Mouse (Mus musculus): Measurements from ENCODE around the gene Kantr. TPM values are rescaled to one million over a fixed set of nuclear protein-coding genes. Genes with fewer than 3 reads are reported as not detected.
A peak's percentile ranks its signal among the peaks of the same experiment; 100 is the strongest.
"Not testable (repeated sequence)": the region's sequence is repeated elsewhere in the genome, so short reads cannot be mapped to it uniquely, and the experiment has no call there.

The Kantr gene
- polyA plus RNA-seq, 1 experiment from 2014 or later: 20.8 TPM

DNA sequence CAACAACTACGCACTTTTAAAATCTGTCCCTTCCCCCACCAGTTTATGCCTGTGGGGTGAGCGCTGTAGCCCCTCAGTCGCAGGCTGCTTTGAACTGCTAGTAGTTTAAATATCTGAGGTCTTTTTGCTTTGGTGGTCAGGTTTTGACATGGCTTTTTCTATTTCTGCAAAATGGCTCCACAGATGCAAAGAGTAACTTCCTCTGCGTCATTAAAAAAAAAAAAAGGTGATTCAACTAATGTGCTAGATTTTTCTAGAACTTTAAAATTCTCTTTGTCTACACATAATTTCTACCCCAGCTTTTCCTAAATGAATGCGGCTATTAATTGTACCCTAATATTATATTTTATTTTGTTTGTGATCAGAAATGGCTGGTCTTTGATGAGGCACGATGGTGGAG, 15.6 kb upstream of the Kantr start:
- peak overlapping the region; percentile 20 for H3K4me3 ChIP-seq (ENCODE audit: low read depth, low read length)
- peaks cover 14% of the 10 kb centered on the region for H3K27me3 ChIP-seq (ENCODE audit: control insufficient read depth, insufficient read depth, low read length)
- peak overlapping the region; percentile 65; the same call in 1 of the 2 replicates for H3K27ac ChIP-seq (replicated peaks; ENCODE audit: low read depth, low read length)
- DNase-seq (ENCODE audit: low spot score) (no peak), ATAC-seq (replicated peaks; ENCODE audit: insufficient number of reproducible peaks, low FRiP score, low TSS enrichment, low read depth) (no peak)
- H3K9ac ChIP-seq (replicated peaks; ENCODE audit: low read length): peak overlapping the region; percentile 48; the same call in 1 of the 2 replicates
- no peaks in the 10 kb centered on the region for H3K9me3 ChIP-seq (replicated peaks; ENCODE audit: control insufficient read depth, low read length)
- 22% methylated on average over 6 of the region's 6 CpGs for WGBS
- H3K4me1 ChIP-seq (ENCODE audit: control insufficient read depth, insufficient read depth, low read length): no peaks in the 10 kb centered on the region
- peak overlapping the region; percentile 36; the same call in 1 of the 2 replicates for H3K4me2 ChIP-seq (ENCODE audit: low read depth, low read length)
- no peaks in the 10 kb centered on the region; the same call in 1 of the 2 replicates for H3K36me3 ChIP-seq (replicated peaks; ENCODE audit: control insufficient read depth, insufficient read depth, low read depth, low read length)

DNA sequence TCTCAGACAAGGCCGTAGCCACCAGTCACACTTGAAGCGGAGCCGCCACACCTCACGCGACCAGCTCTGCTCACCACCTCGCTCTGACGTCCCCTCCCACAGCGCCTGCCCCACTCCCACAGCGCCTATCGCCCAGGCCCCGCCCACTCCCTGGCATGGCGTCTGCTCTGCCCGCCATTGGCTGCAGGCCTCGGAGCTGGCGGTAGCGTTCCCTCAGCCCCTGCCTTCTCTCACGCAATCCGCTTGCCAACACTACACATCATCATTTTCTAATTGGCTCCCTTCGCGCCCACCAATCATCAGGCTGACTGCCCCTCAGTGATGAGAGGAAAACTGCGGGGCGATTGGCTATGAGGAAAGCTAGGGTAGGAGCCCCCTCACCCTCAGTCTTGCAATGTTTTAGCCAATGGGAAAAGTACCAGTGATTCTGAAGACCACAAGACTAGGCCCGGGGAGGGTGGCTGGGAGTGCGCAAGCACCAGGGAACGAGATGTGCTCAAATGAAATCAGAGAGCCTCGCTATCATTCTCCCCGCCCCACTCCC, 15.1 kb upstream of the Kantr start, which contains the start of gene Tspyl2:
Tspyl2 (minus strand) TSS at position 68 of the 544 bp plus-strand sequence.
- H3K4me3 ChIP-seq (ENCODE audit: low read depth, low read length): peak within 1 kb of the TSS; percentile 57
- peak within 1 kb of the TSS; percentile 69 for H3K9ac ChIP-seq (replicated peaks; ENCODE audit: low read length)
- DNase-seq (ENCODE audit: low spot score): peak; percentile 92
- H3K4me1 ChIP-seq (ENCODE audit: control insufficient read depth, insufficient read depth, low read length): no peaks in the 10 kb centered on the region
- H3K27ac ChIP-seq (replicated peaks; ENCODE audit: low read depth, low read length): peak within 1 kb of the TSS; percentile 65; the same call in 1 of the 2 replicates
- 15% methylated on average over 23 of the region's 27 CpGs for WGBS
- H3K9me3 ChIP-seq (replicated peaks; ENCODE audit: control insufficient read depth, low read length): no peaks in the 10 kb centered on the region
- peak within 1 kb of the TSS; percentile 36 for H3K4me2 ChIP-seq (ENCODE audit: low read depth, low read length)
- ATAC-seq (replicated peaks; ENCODE audit: insufficient number of reproducible peaks, low FRiP score, low TSS enrichment, low read depth): peak; percentile 98
- H3K36me3 ChIP-seq (replicated peaks; ENCODE audit: control insufficient read depth, insufficient read depth, low read depth, low read length): no peaks in the 10 kb centered on the region; the same call in 1 of the 2 replicates
- peaks cover 14% of the 10 kb centered on the region for H3K27me3 ChIP-seq (ENCODE audit: control insufficient read depth, insufficient read depth, low read length)

DNA sequence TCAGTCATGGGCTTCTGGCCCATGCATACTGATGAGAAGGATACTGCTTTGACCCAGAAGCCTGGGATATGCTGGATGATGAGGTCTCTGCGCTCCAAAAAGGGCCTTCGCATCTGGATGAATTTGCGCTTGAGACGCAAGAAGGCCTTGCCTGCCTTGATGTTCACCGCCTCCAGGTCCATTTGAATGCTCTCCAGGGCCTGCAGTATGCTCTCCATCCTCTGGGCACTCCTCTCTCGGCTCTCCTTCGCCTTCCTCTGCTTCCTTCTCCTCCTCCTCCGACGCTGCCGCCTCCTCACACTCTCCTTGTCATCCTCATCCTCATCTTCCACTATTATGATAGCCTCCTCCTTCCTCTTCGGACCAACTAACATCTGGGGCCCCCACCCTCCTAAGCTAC, 14.2 kb upstream of the Kantr start:
- H3K9me3 ChIP-seq (replicated peaks; ENCODE audit: control insufficient read depth, low read length): no peaks in the 10 kb centered on the region
- no peaks in the 10 kb centered on the region; the same call in 1 of the 2 replicates for H3K36me3 ChIP-seq (replicated peaks; ENCODE audit: control insufficient read depth, insufficient read depth, low read depth, low read length)
- peak overlapping the region; percentile 69 for H3K9ac ChIP-seq (replicated peaks; ENCODE audit: low read length)
- no peak for ATAC-seq (replicated peaks; ENCODE audit: insufficient number of reproducible peaks, low FRiP score, low TSS enrichment, low read depth)
- peak overlapping the region; percentile 32 for H3K4me2 ChIP-seq (ENCODE audit: low read depth, low read length)
- 23% methylated on average over 11 of the region's 11 CpGs for WGBS
- no peak overlapping the region for H3K27ac ChIP-seq (replicated peaks; ENCODE audit: low read depth, low read length)
- peak overlapping the region; percentile 57 for H3K4me3 ChIP-seq (ENCODE audit: low read depth, low read length)
- peaks cover 17% of the 10 kb centered on the region for H3K27me3 ChIP-seq (ENCODE audit: control insufficient read depth, insufficient read depth, low read length)
- no peak for DNase-seq (ENCODE audit: low spot score)
- no peaks in the 10 kb centered on the region for H3K4me1 ChIP-seq (ENCODE audit: control insufficient read depth, insufficient read depth, low read length)

GRCm38 (mm10) chrX:152336546-152337332, 9.4 kb upstream of the Kantr start:
- DNase-seq (ENCODE audit: low spot score) (peak; percentile 90), ATAC-seq (replicated peaks; ENCODE audit: insufficient number of reproducible peaks, low FRiP score, low TSS enrichment, low read depth) (peak; percentile 99)
- Histone ChIP-seq H3K4me2 (ENCODE audit: low read depth, low read length) (peak overlapping the region; percentile 45), H3K27ac (replicated peaks; ENCODE audit: low read depth, low read length) (peak overlapping the region; percentile 86), H3K4me3 (ENCODE audit: low read depth, low read length) (peak overlapping the region; percentile 15), H3K9me3 (replicated peaks; ENCODE audit: control insufficient read depth, low read length) (no peaks in the 10 kb centered on the region), H3K9ac (replicated peaks; ENCODE audit: low read length) (peak overlapping the region; percentile 55), H3K4me1 (ENCODE audit: control insufficient read depth, insufficient read depth, low read length) (no peaks in the 10 kb centered on the region), H3K27me3 (ENCODE audit: control insufficient read depth, insufficient read depth, low read length) (peaks cover 10% of the 10 kb centered on the region), H3K36me3 (replicated peaks; ENCODE audit: control insufficient read depth, insufficient read depth, low read depth, low read length) (no peaks in the 10 kb centered on the region; the same call in 1 of the 2 replicates)
- WGBS: 20% methylated on average over 32 of the region's 33 CpGs

DNA sequence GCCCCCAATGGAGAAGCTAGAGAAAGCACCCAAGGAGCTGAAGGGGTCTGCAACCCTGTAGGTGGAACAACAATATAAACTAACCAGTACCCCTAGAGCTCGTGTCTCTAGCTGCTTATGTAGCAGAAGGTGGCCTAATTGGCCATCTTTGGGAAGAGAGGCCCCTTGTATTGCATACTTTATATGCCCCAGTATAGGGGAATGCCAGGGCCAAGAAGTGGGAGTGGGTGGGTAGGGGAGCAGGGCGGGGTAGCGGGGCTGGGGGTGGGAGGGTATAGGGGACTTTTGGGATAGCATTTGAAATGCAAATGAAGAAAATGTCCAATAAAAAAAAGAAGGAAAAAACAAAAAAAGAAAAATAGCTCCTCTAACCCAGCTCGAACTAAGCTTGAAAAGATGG, 8.8 kb upstream of the Kantr start:
- Histone ChIP-seq H3K27me3 (ENCODE audit: control insufficient read depth, insufficient read depth, low read length) (peaks cover 10% of the 10 kb centered on the region), H3K4me2 (ENCODE audit: low read depth, low read length) (peak overlapping the region; percentile 7; the same call in 1 of the 2 replicates), H3K4me3 (ENCODE audit: low read depth, low read length) (peak overlapping the region; percentile 14; the same call in 1 of the 2 replicates)
- 26% methylated on average over 4 of the region's 4 CpGs for WGBS
- H3K27ac ChIP-seq (replicated peaks; ENCODE audit: low read depth, low read length); H3K9me3 ChIP-seq (replicated peaks; ENCODE audit: control insufficient read depth, low read length); DNase-seq (ENCODE audit: low spot score); H3K9ac ChIP-seq (replicated peaks; ENCODE audit: low read length); H3K36me3 ChIP-seq (replicated peaks; ENCODE audit: control insufficient read depth, insufficient read depth, low read depth, low read length); H3K4me1 ChIP-seq (ENCODE audit: control insufficient read depth, insufficient read depth, low read length): not testable (repeated sequence)
- ATAC-seq (replicated peaks; ENCODE audit: insufficient number of reproducible peaks, low FRiP score, low TSS enrichment, low read depth): peak; percentile 19; the same call in 1 of the 2 replicates

- H3K36me3 ChIP-seq (replicated peaks; ENCODE audit: control insufficient read depth, insufficient read depth, low read depth, low read length); H3K4me1 ChIP-seq (ENCODE audit: control insufficient read depth, insufficient read depth, low read length); DNase-seq (ENCODE audit: low spot score); H3K4me3 ChIP-seq (ENCODE audit: low read depth, low read length); H3K27ac ChIP-seq (replicated peaks; ENCODE audit: low read depth, low read length); H3K9me3 ChIP-seq (replicated peaks; ENCODE audit: control insufficient read depth, low read length); H3K4me2 ChIP-seq (ENCODE audit: low read depth, low read length); H3K9ac ChIP-seq (replicated peaks; ENCODE audit: low read length); H3K27me3 ChIP-seq (ENCODE audit: control insufficient read depth, insufficient read depth, low read length); ATAC-seq (replicated peaks; ENCODE audit: insufficient number of reproducible peaks, low FRiP score, low TSS enrichment, low read depth): not testable (repeated sequence)
Measured at GRCm38 (mm10) chrX:152329400-152329799, 2.1 kb upstream of the Kantr start.

DNA sequence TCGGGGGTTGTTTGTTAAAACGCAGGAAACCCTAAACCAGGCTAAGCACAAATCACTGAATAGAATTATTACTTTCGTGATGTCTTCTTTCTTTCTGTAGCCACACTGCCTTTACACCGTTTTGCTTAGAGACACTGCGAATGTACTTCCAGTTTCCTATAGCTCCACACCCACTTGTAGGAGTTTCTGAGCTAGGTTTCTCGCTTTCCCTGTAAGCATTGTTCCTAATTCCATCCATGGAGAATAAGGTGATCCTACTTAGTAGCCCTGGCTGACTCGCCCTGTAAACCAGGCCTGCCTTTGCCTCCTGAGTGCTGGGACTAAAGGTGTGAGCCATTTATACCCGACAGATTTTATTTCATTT, 376 bp upstream of the Kantr start:
- no peak overlapping the region for H3K4me2 ChIP-seq (ENCODE audit: low read depth, low read length)
- peak overlapping the region; percentile 30; the same call in 1 of the 2 replicates for H3K9ac ChIP-seq (replicated peaks; ENCODE audit: low read length)
- ATAC-seq (replicated peaks; ENCODE audit: insufficient number of reproducible peaks, low FRiP score, low TSS enrichment, low read depth) (peak; percentile 46; the same call in 1 of the 2 replicates), DNase-seq (ENCODE audit: low spot score) (no peak)
- no peaks in the 10 kb centered on the region for H3K36me3 ChIP-seq (replicated peaks; ENCODE audit: control insufficient read depth, insufficient read depth, low read depth, low read length)
- H3K27me3 ChIP-seq (ENCODE audit: control insufficient read depth, insufficient read depth, low read length): peaks cover 2% of the 10 kb centered on the region; the same call in 1 of the 2 replicates
- H3K4me3 ChIP-seq (ENCODE audit: low read depth, low read length): no peak overlapping the region
- H3K9me3 ChIP-seq (replicated peaks; ENCODE audit: control insufficient read depth, low read length): no peaks in the 10 kb centered on the region
- no peak overlapping the region for H3K27ac ChIP-seq (replicated peaks; ENCODE audit: low read depth, low read length)
- 22% methylated on average over 8 of the region's 8 CpGs for WGBS
- no peaks in the 10 kb centered on the region for H3K4me1 ChIP-seq (ENCODE audit: control insufficient read depth, insufficient read depth, low read length)

GRCm38 (mm10) chrX:152323584-152323983, 3.7 kb downstream of the Kantr start:
- no peaks in the 10 kb centered on the region for H3K9me3 ChIP-seq (replicated peaks; ENCODE audit: control insufficient read depth, low read length)
- H3K4me3 ChIP-seq (ENCODE audit: low read depth, low read length): no peak overlapping the region
- DNase-seq (ENCODE audit: low spot score): no peak
- no peaks in the 10 kb centered on the region for H3K4me1 ChIP-seq (ENCODE audit: control insufficient read depth, insufficient read depth, low read length)
- no peak for ATAC-seq (replicated peaks; ENCODE audit: insufficient number of reproducible peaks, low FRiP score, low TSS enrichment, low read depth)
- H3K27me3 ChIP-seq (ENCODE audit: control insufficient read depth, insufficient read depth, low read length): peaks cover 2% of the 10 kb centered on the region; the same call in 1 of the 2 replicates
- WGBS: 97% methylated on average over 1 of the region's 1 CpGs
- H3K36me3 ChIP-seq (replicated peaks; ENCODE audit: control insufficient read depth, insufficient read depth, low read depth, low read length): no peaks in the 10 kb centered on the region
- H3K27ac ChIP-seq (replicated peaks; ENCODE audit: low read depth, low read length): no peak overlapping the region
- no peak overlapping the region for H3K4me2 ChIP-seq (ENCODE audit: low read depth, low read length)
- no peak overlapping the region for H3K9ac ChIP-seq (replicated peaks; ENCODE audit: low read length)

Data from embryonic facial prominence, embryonic 11.5 days (tissue).